ENCODE assay signal across 23 mouse cellular contexts in the genomic region with DNA sequence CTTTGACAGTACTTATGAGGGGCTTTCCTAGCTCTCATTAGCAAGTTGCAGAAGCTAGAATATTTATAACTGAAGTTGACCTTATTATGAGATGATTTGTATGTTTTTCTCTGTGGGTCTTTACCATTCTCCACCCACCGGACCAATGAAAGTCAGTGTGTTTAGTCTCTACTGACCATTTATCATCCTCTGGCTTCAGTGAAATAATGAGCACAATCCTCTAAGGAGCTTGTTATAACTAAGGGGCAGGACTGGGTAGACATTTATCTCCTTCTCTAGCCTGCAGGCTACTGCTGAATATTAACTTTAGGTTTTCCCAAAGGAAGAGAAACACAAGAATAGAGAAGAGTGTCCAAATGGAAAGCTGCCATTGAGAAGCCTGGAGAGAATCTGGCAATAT. TPM values are rescaled to one million over a fixed set of nuclear protein-coding genes. Genes with fewer than 3 reads are reported as not detected.
"Had no signal": no experiment of that assay in that cellular context is flagged by ENCODE, and none has a peak within 500 bp of the region (broad histone marks: within the 10 kb centered on the region; RNA-seq: fewer than 3 reads in every experiment).

No protein-coding gene starts in this region.

- H3K27me3 ChIP-seq: kidney, embryonic 15.5 days; limb, embryonic 13.5 days had no signal

- ATAC-seq: intestine, embryonic 16.5 days had no signal

- H3K4me3 ChIP-seq: kidney, embryonic 15.5 days; limb, embryonic 13.5 days had no signal

- H3K27ac ChIP-seq: kidney, embryonic 15.5 days; limb, embryonic 13.5 days; liver, embryonic 14.5 days had no signal

- H3K9me3 ChIP-seq: kidney, embryonic 15.5 days; limb, embryonic 13.5 days had no signal

- H3K4me2 ChIP-seq: kidney, embryonic 15.5 days; limb, embryonic 13.5 days had no signal

- H3K4me1 ChIP-seq: kidney, embryonic 15.5 days; limb, embryonic 13.5 days had no signal

- DNase-seq: kidney, adult 2 months; kidney, postnatal 14 days; left cerebral cortex, postnatal 4 days; lung, adult 18-20 months; lung, postnatal 36 days; right cerebral cortex, postnatal 14 days; thymus, postnatal 36 days had no signal

- H3K9ac ChIP-seq: kidney, embryonic 15.5 days; limb, embryonic 13.5 days; liver, embryonic 14.5 days had no signal

- H3K36me3 ChIP-seq: kidney, embryonic 15.5 days; limb, embryonic 13.5 days had no signal

RNA-seq across cellular contexts. Expression of gene Olfr721-ps1, which starts 5.6 kb away (rescaled TPM):
- total RNA-seq: layer of hippocampus, adult 8-10 months; layer of hippocampus, postnatal 14 days; left cerebral cortex, adult 18-20 months; left cerebral cortex, postnatal 10 days; left cerebral cortex, postnatal 4 days; liver, adult 2 months; megakaryocyte progenitor cell, adult 5-6 weeks had no signal
- polyA plus RNA-seq: intestine, embryonic 16.5 days; kidney, adult 2 months; kidney, embryonic 15.5 days; large intestine, adult 2 months; limb, embryonic 13.5 days; liver, adult 2 months; liver, embryonic 14.5 days; lung, embryonic 16.5 days; neural tube, embryonic 11.5 days; spleen, adult 2 months; stomach, embryonic 16.5 days; thymus, postnatal 0 days had no signal
